Mouse (Mus musculus): ENCODE measurements around the gene Moxd1. TPM values are rescaled to one million over a fixed set of nuclear protein-coding genes. Genes with fewer than 3 reads are reported as not detected.
A peak's percentile ranks its signal among the peaks of the same experiment; 100 is the strongest.
"Not testable (repeated sequence)": the region's sequence is repeated elsewhere in the genome, so short reads cannot be mapped to it uniquely, and the experiment has no call there.

The Moxd1 gene
- total and polyA plus RNA-seq, 2 experiments, result not detected

- Histone ChIP-seq H3K79me2 (ENCODE audit: control insufficient read depth, insufficient read depth, low read length) (no peaks in the 10 kb centered on the region), H3K4me1 (ENCODE audit: control insufficient read depth, insufficient read depth, low read length) (no peaks in the 10 kb centered on the region), H3K27ac (replicated peaks; ENCODE audit: insufficient read depth, low read depth, low read length) (no peak overlapping the region), H3K27me3 (ENCODE audit: control insufficient read depth, insufficient read depth, low read length) (no peaks in the 10 kb centered on the region), H3K9ac (ENCODE audit: low read depth, low read length) (no peak overlapping the region), H3K4me3 (ENCODE audit: insufficient read depth, low read depth, low read length) (no peak overlapping the region), H3K36me3 (ENCODE audit: control insufficient read depth, insufficient read depth, low read length) (no peaks in the 10 kb centered on the region)
- TF ChIP-seq CTCF (IDR thresholded peaks at IDR 0.05; ENCODE audit: low read depth, low read length) (peak; percentile 65), POLR2A (IDR thresholded peaks at IDR 0.05; ENCODE audit: extremely low read depth, insufficient read depth, low read length) (no peak)
- WGBS, result 51% methylated on average over 2 of the region's 2 CpGs
- peak; percentile 48 for DNase-seq (ENCODE audit: extremely low read depth, low read depth, low spot score)
Observed at GRCm38 (mm10) chr10:24298260-24299244, 75.2 kb downstream of the Moxd1 start.

GRCm38 (mm10) chr10:24312191-24312611 is 88.9 kb downstream of the Moxd1 start:
- no peaks in the 10 kb centered on the region for H3K79me2 ChIP-seq (ENCODE audit: control insufficient read depth, insufficient read depth, low read length)

GRCm38 (mm10) chr10:24317126-24317836 is 94.0 kb downstream of the Moxd1 start:
- H3K79me2 ChIP-seq (ENCODE audit: control insufficient read depth, insufficient read depth, low read length), result no peaks in the 10 kb centered on the region
- 41% methylated on average over 19 of the region's 19 CpGs for whole genome bisulfite sequencing
- TF ChIP-seq POLR2A (IDR thresholded peaks at IDR 0.05; ENCODE audit: extremely low read depth, insufficient read depth, low read length), result no peak
- no peak for TF ChIP-seq CTCF (IDR thresholded peaks at IDR 0.05; ENCODE audit: low read depth, low read length)
- no peaks in the 10 kb centered on the region for H3K4me1 ChIP-seq (ENCODE audit: control insufficient read depth, insufficient read depth, low read length)
- H3K27me3 ChIP-seq (ENCODE audit: control insufficient read depth, insufficient read depth, low read length), result no peaks in the 10 kb centered on the region
- peak; percentile 95 for DNase-seq (ENCODE audit: extremely low read depth, low read depth, low spot score)
- H3K36me3 ChIP-seq (ENCODE audit: control insufficient read depth, insufficient read depth, low read length), result no peaks in the 10 kb centered on the region
- H3K4me3 ChIP-seq (ENCODE audit: insufficient read depth, low read depth, low read length), result no peak overlapping the region
- H3K9ac ChIP-seq (ENCODE audit: low read depth, low read length), result no peak overlapping the region
- no peak overlapping the region for H3K27ac ChIP-seq (replicated peaks; ENCODE audit: insufficient read depth, low read depth, low read length)

More at GRCm38 (mm10) chr10:24312191-24312611, 88.9 kb downstream of the Moxd1 start:
- no peaks in the 10 kb centered on the region for H3K4me1 ChIP-seq (ENCODE audit: control insufficient read depth, insufficient read depth, low read length)
- no peak overlapping the region for H3K4me3 ChIP-seq (ENCODE audit: insufficient read depth, low read depth, low read length)
- H3K36me3 ChIP-seq (ENCODE audit: control insufficient read depth, insufficient read depth, low read length), result no peaks in the 10 kb centered on the region
- no peaks in the 10 kb centered on the region for H3K27me3 ChIP-seq (ENCODE audit: control insufficient read depth, insufficient read depth, low read length)
- TF ChIP-seq CTCF (IDR thresholded peaks at IDR 0.05; ENCODE audit: low read depth, low read length) (peak; percentile 75), POLR2A (IDR thresholded peaks at IDR 0.05; ENCODE audit: extremely low read depth, insufficient read depth, low read length) (no peak)
- H3K27ac ChIP-seq (replicated peaks; ENCODE audit: insufficient read depth, low read depth, low read length), result no peak overlapping the region
- DNase-seq (ENCODE audit: extremely low read depth, low read depth, low spot score), result peak; percentile 79
- under 1% methylated on average over 9 of the region's 9 CpGs for WGBS
- H3K9ac ChIP-seq (ENCODE audit: low read depth, low read length), result no peak overlapping the region

- DNase-seq (ENCODE audit: extremely low read depth, low read depth, low spot score), result no peak
- H3K9ac ChIP-seq (ENCODE audit: low read depth, low read length), result no peak overlapping the region
- H3K27ac ChIP-seq (replicated peaks; ENCODE audit: insufficient read depth, low read depth, low read length), result no peak overlapping the region
- H3K4me1 ChIP-seq (ENCODE audit: control insufficient read depth, insufficient read depth, low read length), result no peaks in the 10 kb centered on the region
- TF ChIP-seq POLR2A (IDR thresholded peaks at IDR 0.05; ENCODE audit: extremely low read depth, insufficient read depth, low read length) (no peak), CTCF (IDR thresholded peaks at IDR 0.05; ENCODE audit: low read depth, low read length) (no peak)
- no peaks in the 10 kb centered on the region for H3K79me2 ChIP-seq (ENCODE audit: control insufficient read depth, insufficient read depth, low read length)
- H3K27me3 ChIP-seq (ENCODE audit: control insufficient read depth, insufficient read depth, low read length), result no peaks in the 10 kb centered on the region
- WGBS, result 85% methylated on average over 3 of the region's 3 CpGs
- H3K4me3 ChIP-seq (ENCODE audit: insufficient read depth, low read depth, low read length), result no peak overlapping the region
- no peaks in the 10 kb centered on the region for H3K36me3 ChIP-seq (ENCODE audit: control insufficient read depth, insufficient read depth, low read length)
Observed at GRCm38 (mm10) chr10:24320326-24320725, 97.0 kb downstream of the Moxd1 start.

GRCm38 (mm10) chr10:24323066-24323465 is 99.7 kb downstream of the Moxd1 start:
- no peaks in the 10 kb centered on the region for H3K4me1 ChIP-seq (ENCODE audit: control insufficient read depth, insufficient read depth, low read length)
- H3K36me3 ChIP-seq (ENCODE audit: control insufficient read depth, insufficient read depth, low read length), result no peaks in the 10 kb centered on the region
- 85% methylated on average over 4 of the region's 4 CpGs for WGBS
- DNase-seq (ENCODE audit: extremely low read depth, low read depth, low spot score), result no peak
- H3K27ac ChIP-seq (replicated peaks; ENCODE audit: insufficient read depth, low read depth, low read length), result no peak overlapping the region
- no peak overlapping the region for H3K9ac ChIP-seq (ENCODE audit: low read depth, low read length)
- no peaks in the 10 kb centered on the region for H3K79me2 ChIP-seq (ENCODE audit: control insufficient read depth, insufficient read depth, low read length)
- no peak for TF ChIP-seq POLR2A (IDR thresholded peaks at IDR 0.05; ENCODE audit: extremely low read depth, insufficient read depth, low read length)
- TF ChIP-seq CTCF (IDR thresholded peaks at IDR 0.05; ENCODE audit: low read depth, low read length), result no peak
- no peak overlapping the region for H3K4me3 ChIP-seq (ENCODE audit: insufficient read depth, low read depth, low read length)
- no peaks in the 10 kb centered on the region for H3K27me3 ChIP-seq (ENCODE audit: control insufficient read depth, insufficient read depth, low read length)

- H3K79me2 ChIP-seq (ENCODE audit: control insufficient read depth, insufficient read depth, low read length); H3K9ac ChIP-seq (ENCODE audit: low read depth, low read length); H3K4me3 ChIP-seq (ENCODE audit: insufficient read depth, low read depth, low read length); H3K27ac ChIP-seq (replicated peaks; ENCODE audit: insufficient read depth, low read depth, low read length); H3K27me3 ChIP-seq (ENCODE audit: control insufficient read depth, insufficient read depth, low read length); DNase-seq (ENCODE audit: extremely low read depth, low read depth, low spot score); H3K36me3 ChIP-seq (ENCODE audit: control insufficient read depth, insufficient read depth, low read length); H3K4me1 ChIP-seq (ENCODE audit: control insufficient read depth, insufficient read depth, low read length): not testable (repeated sequence)
- WGBS, result 50% methylated on average over 8 of the region's 8 CpGs
Observed at GRCm38 (mm10) chr10:24327265-24327664, 103.9 kb downstream of the Moxd1 start.
